Mouse (Mus musculus): ENCODE measurements at regions not wholly inside any gene's neighbourhood (a gene's known extent, or its start where the extent isn't known, plus 50 kb on each side); places are given as distances from the start of the nearest gene placed in this dataset.

DNA sequence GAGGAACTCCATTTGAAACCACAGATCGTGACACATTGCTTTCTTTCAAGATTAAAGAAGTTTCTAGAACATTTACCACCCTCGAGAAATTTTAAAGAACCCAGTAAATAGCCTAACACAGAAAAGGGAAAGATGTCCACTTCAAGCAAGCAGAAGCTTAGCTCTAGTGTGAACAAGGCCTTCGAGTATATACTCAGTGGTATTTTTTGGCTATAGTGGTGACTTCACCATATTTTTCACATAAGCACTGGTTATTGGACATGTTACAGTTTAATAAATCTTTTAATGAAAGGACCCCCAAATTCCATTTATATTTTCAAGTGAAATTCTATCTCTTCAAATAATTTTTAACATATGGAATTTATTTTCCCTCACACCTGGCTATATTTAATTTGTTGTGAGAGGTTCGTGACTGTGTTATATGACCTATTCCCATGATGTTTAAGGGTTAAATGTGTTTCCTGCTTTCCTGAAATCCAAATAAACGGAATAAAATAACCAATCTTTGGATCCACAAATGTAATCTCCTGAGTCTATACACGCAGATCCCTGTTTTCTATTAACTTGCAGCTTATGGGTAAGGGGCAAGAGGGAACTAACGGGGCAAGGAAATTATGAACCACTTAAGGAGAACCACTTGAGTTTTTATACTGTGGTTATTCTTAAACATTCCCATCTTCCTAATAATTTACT is 60.6 kb upstream of the Tas2r134 start:
- ChIA-PET POLR2A (no interaction called here), CTCF (no interaction called here)

DNA sequence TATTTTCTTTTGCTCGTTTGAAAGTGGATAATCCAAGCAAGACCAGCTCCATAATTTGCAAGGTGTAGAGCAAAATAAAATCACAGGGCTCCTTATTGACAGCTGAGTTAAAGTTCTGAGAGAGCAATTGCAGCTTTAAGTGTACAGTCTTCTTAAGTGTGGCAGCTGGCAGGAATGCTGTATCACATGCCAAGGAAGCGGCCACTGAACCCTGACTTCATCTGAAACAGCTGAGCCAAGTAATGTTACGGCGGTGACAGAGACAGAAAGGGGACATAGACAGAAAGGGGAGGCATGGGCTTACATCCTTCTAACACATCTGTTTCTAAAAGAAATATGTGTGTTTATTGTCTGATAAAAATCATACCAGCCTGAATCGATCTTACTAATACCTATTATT is 63.4 kb upstream of the Tas2r134 start:
- POLR2A ChIA-PET = no interaction called here
- CTCF ChIA-PET = no interaction called here

DNA sequence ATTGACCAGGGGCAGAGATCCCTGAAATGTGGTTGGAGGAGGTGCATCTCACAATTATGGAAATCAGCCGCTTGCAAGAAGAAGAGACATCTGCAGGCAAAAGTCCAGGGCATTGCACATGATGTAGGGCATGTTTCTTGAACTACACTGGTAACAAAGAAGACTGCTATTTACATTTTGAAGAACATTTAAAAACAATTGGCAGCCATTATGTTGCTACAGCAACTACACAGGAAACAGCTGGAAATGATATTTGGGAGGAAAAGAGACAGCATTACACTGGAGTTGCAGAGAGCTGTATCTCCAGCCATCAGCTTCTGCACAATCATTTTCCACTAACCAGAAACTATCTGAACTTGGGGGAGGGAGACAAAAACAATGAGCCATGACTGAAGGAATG is 64.1 kb upstream of the Tas2r134 start:
- POLR2A ChIA-PET = no interaction called here
- CTCF ChIA-PET = no interaction called here

DNA sequence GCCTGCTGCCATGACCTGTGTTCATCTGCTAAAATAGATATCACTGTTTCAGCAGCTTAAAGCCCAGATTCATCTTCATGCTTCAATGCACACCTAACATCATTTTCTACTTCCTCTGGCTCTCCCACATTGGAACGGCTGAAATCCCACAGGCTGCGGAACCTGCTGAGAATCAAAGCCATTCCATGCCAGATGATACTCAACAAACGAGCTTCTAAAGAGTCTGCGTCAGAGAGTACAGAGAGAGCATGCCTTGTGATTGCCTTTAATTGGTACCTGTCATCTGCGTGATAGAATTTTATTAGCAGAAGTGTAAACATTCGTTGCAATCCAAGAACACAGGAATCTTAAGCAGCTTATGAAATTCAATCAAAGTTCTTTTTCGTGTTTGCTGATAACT is 76.4 kb upstream of the Tas2r134 start:
- ChIA-PET CTCF (interaction anchor here in 3 of 4 experiments (0.5 to 1.5 kb wide), 4 partner anchors 8 to 1255 kb away, joined by 3 to 4 read pairs (median 4); no protein-coding TSS in a partner anchor), POLR2A (no interaction called here)

DNA sequence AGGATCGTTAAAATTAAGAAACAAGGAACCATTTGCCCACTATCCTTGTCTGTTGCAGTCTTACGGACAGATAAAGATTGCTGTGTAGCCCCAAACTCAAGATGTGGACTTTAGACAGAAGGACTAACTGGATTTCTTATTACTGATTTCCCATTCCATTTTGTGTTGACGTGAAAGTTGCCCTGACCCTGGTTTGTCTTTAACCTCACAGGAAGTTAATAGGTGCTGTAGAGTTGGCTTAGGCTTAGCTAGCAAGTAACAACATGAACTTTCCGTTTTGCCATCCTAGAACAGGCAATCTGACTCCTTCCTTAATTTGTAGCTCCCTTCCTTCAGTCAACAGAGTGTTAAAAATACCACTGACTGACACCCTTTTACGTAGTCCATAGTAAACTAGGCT is 78.2 kb upstream of the Tas2r134 start:
- CTCF ChIA-PET = no interaction called here
- POLR2A ChIA-PET = no interaction called here

DNA sequence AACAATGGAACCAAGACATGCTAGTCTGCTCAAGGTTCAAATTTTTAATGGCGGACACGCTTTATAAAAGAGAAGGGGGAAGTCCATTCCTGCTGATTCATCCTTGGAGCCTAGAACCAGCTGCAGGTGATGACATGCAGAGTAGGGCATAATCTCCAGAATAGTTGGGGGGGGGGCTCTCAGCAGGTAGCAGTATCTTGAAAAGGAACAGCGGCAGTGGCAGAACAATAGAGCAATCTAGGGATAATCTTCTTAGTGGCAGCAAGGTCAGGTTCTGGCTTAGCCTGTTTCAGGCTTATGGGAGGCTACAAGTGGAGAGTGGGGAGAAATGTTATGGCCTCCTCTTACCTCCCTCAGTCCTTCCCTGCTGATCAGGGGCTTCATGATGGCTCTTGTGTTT is 81.1 kb upstream of the Tas2r134 start:
- POLR2A ChIA-PET = no interaction called here
- CTCF ChIA-PET = no interaction called here

DNA sequence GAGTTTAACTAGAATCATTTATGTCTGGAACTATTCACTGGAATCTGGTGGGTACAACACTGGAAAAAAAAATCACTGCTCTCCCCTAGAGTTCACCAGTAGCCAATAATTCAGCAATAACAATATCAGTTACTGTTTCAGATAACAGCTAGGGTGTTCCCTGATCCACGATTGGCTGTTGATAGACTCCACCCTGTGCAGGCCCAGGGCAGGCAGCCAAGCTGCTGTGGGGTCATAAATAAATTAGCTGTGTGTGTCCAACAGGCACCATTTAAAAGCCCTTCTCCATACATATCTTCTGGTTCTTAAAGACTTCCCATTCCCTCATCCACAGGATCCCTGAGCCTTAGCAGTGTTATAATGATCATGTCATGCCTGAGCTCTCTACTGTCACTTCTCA is 83.4 kb upstream of the Tas2r134 start:
- ChIA-PET POLR2A (no interaction called here), CTCF (interaction anchor here in 1 of 4 experiments (0.6 kb wide), 1 partner anchor 279 kb away, joined by 3 read pairs; no protein-coding TSS in a partner anchor)

DNA sequence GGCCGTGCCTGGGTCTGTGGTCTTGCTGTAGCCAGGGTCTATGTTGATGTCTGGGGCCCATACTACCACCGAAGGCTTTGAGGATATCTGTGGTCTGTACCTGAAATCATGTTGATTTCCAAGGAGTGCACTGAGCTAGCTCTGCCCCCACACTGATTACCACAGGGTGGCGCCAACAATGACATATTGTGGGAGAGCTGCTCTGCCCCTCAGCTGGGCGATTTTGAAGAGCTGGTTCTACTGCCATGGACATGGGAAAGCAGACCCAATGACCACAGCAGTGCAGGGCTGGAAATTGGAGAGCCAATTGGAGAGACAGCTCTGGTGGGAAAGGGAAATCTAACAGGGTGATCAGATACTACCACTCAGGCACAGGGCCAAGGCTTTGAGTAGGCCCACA is 85.0 kb upstream of the Tas2r134 start:
- POLR2A ChIA-PET = interaction anchor here in 1 of 4 experiments (0.5 kb wide), 1 partner anchor 288 kb away, joined by 4 read pairs; no protein-coding TSS in a partner anchor

DNA sequence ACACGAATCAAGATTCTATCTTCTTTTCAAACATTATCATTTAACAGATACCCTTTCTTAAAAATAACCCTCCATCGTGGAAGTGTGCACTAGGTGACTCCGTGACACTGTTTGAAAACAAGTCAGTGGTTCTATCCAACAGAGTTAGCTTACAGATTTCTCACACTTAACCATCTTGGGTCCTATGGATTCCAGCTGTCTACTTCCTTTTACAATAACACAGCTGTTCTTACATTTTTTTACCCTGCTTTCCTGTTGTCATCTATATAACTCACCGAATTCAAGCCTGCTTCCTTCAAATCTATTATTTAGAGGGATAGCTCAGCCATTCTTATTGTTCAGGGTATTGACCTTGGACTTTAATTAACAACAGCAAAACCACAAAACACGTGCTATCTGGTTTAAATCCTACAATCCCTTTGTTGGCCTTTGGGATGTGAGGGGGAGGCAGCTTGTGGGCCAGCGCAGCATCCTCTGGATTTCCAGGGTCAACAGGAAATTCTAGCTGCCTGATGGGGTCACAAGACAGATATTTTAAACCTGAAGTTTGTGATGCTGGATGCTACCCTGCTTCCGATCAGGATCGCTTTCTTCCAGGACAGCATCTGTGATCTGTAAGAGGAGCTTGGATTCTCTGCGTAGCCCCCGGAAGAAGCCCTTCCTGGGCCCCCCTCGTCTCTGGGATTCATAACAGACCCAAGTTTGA is 94.4 kb upstream of the Tas2r134 start:
- POLR2A ChIA-PET = interaction anchor here in 2 of 4 experiments (0.6 to 1.2 kb wide), 2 partner anchors 85 to 270 kb away, joined by 3 to 4 read pairs; no protein-coding TSS in a partner anchor
- CTCF ChIA-PET = interaction anchor here in 2 of 4 experiments (1.1 kb wide), 2 partner anchors 9 kb away, joined by 3 read pairs; no protein-coding TSS in a partner anchor

More for the DNA sequence above, 85.0 kb upstream of the Tas2r134 start:
- CTCF ChIA-PET = interaction anchor here (0.6 to 1.7 kb wide), 15 partner anchors 9 to 639 kb away, joined by 3 to 9 read pairs (median 3); no protein-coding TSS in a partner anchor

DNA sequence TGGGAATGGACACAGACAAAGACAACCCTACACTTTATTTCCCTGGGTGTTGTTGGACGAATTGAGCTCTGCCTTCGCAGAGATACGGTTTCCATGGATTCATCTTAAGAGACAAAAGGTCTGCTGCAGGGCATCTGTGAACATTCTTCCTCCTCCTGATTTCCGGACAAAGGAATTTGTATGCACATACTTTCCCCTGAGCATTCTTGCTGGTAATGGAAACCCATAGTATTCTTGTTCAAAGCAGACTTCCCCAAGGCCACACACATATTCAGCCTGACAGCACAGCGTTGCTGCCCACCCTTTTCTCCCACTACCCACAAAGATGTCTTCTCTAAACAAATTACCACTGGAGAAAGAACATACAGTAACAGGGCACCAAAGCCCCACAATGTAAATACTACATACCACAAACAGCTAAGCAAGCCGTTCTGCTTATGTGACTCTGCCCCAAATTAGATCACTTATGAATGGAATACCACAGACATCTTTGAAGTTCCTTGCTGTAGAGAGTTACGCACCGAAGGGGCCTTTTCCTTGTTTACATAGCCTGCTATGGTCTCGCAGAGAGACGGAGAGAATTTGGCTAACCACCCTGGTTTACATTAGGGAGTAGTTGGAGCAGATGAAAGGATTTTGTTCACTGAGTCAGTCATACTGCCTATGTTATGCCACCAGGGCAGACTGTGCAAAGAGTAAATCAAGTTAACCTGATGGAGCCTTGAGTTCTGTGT is 96.0 kb upstream of the Tas2r134 start:
- POLR2A ChIA-PET = interaction anchor here in 2 of 4 experiments (0.7 to 1.4 kb wide), 4 partner anchors 11 to 540 kb away, joined by 3 to 5 read pairs (median 3); no protein-coding TSS in a partner anchor
- CTCF ChIA-PET = interaction anchor here in 2 of 4 experiments (0.6 to 1.1 kb wide), 2 partner anchors 11 to 95 kb away, joined by 3 read pairs; no protein-coding TSS in a partner anchor

DNA sequence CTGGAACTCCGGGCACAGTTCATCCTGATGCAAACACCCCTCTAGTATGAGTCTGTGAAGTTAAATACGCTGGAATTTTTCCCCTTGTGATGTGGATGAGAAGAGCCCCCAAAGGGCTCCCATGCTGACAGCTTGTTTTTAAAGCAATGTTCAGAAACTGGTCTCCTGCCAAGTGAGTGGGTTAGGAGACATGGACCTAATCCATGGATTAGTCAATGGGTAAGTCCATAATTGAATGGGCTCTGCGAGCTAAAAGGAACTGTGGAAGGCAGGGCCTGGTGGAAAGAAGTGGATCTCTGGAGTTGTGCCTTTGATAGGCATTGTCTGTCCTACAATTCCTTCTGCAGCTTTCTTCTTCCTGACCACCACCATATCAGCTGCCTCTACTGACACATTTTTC is 104.5 kb upstream of the Tas2r134 start:
- ChIA-PET CTCF (no interaction called here), POLR2A (interaction anchor here in 1 of 4 experiments (0.6 kb wide), 1 partner anchor 641 kb away, joined by 4 read pairs; no protein-coding TSS in a partner anchor)

DNA sequence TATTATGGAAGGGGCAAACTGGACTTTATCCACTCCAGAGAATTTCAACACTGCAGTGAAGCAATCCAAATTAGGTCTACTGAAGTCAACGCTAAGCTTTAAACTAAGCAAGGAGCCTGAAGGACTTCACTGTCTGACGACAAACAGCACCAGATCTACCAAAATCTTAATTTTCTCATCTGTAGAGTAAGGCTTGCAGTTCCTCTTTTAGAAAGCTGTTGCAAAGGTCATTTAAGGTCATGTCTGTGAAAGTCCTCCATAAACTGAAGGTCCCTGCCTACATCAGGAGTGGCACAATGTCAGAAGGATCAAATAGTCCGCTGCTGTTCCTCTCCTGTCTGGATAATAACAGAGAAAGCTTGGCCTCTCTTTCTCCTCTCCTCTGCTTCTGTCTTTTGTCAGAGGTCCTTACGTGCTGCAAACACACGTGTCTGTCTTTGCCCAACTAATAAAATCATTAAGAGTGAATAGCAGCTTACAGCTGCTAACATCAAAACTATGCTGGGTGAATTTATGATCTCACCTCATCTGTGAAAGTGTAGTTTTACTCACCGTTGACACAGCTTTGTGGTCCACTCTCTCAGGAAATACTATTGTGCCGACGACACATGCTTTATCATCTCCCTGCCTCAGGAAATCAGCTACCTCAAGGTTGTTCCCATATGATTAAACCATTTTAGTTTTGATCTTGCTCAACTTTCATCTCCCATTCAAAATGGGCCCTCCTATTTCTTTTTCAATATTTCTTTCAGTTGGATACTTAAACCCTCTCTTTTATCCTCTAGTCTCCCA is 117.9 kb upstream of the Tas2r134 start:
- ChIA-PET POLR2A (no interaction called here), CTCF (no interaction called here)

DNA sequence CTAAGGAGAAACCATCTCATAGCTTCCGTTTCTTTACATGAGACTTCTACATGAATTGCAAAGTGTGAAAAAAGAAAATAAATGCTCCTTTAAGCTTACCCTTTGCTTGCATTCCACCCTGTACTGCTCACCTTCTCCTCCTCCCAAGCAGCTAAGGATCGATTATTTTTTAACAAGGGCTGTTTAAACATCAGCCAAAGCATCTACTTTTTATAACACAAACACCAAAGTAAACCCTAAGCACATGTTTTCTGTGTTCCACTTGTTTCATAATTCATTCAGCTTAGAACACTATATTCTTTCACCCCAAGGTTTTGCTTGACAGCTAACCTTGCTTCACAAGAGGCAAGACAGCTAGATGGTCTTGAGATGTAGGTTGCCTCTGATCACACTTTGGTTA is 129.4 kb upstream of the Tas2r134 start:
- CTCF ChIA-PET = interaction anchor here in 1 of 4 experiments (0.7 kb wide), 1 partner anchor 1561 kb away, joined by 3 read pairs; no protein-coding TSS in a partner anchor
- POLR2A ChIA-PET = no interaction called here

DNA sequence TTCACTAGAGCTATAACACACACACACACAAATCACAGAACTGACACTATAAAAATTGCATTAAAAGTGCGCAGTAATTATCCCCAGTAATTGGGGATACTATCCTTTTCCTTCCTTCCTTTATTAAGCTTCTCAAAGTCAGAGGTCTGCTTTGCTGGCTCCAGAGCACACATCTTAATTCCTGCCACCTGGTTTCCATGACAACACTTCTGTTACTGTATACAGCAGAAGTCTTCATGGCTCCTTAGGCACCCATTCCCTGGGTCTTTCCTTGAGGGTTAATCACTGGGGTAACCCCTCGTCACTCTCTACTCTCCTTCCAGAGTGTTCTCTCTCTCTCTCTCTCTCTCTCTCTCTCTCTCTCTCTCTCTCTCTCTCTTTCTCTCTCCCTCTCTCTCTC is 153.6 kb upstream of the Tas2r134 start:
- ChIA-PET POLR2A (interaction anchor here in 1 of 4 experiments (0.8 kb wide), 1 partner anchor 136 kb away, joined by 3 read pairs; no protein-coding TSS in a partner anchor), CTCF (no interaction called here)

DNA sequence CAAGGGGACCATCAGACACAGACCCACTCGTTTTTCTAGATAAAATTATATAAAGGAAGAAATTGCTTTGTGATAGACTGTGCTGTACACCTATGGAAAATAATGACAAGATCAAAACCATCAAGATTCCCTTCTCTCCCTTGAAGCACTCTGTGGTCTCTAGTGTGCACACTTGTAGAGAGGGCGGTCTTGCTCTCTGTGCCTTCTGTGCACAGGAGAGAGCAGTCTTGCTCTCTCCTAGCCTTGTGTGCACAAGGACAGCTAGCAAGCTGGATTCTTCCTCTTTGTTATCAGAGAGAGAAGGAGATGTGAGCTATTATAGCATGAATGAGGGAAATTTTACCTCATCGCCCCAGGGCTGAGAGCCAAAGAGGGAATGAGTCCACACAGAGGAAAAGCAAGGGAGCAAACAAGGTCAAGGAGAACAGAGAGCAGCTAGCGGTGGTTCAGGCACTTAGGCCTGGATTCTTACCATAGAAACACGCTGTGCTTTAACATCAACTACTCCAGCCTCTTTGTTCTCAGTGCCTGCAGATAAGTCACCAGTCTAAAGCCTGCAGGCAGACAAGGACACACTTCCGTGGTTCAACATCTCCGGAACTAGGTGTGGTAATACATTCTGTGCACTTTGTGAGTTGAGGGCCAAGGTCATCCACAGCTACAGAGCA is 160.2 kb upstream of the Tas2r134 start:
- ChIA-PET CTCF (interaction anchor here in 2 of 4 experiments (0.6 kb wide), 2 partner anchors 75 to 264 kb away, joined by 3 to 4 read pairs; no protein-coding TSS in a partner anchor), POLR2A (interaction anchor here (0.6 to 2.8 kb wide), 12 partner anchors 10 to 619 kb away, joined by 3 to 21 read pairs (median 4); partner anchors contain the start of genes Nmi (in 1 of the 4) and Rif1 (in 1 of the 4))

DNA sequence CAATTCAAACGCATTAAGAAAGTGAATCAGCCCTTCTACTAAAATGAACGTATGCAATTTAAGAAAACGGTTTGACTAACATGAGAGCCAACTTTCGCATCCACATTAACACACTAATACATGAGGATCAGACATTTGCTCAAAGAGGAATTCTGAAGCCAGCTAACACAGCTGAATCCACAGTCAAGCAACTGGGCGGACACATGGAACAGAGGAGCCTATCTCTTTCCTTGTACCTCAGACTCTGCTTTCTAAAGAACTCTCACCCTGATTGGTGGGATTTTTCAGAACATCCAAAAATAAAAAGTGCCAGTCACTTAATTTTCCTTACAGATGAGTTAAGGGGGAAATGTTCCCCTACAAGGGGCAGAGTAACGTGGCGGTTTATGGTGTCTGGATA is 161.3 kb upstream of the Tas2r134 start:
- ChIA-PET CTCF (no interaction called here), POLR2A (interaction anchor here in 2 of 4 experiments (1.0 to 2.8 kb wide), 3 partner anchors 11 to 18 kb away, joined by 3 to 21 read pairs (median 8); no protein-coding TSS in a partner anchor)

DNA sequence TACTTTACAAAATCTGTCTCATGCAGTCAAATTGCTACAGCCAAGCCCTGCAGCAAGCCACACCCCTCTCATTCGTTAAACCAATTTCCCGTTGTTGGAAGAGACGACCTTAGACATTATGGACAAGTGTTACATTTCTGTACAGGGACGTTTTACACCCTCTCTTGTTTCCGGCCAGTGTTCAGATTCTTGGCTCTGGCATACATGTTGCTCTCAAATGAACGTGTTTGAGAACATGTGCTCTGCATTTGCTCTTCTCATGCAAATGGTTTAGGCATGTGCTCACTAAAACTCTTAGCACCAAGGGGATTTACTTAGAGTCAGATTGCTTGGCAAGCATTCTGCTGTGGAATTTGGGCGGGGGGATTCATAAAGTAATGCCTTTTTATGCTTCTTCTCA is 161.7 kb upstream of the Tas2r134 start:
- POLR2A ChIA-PET = no interaction called here
- CTCF ChIA-PET = no interaction called here

DNA sequence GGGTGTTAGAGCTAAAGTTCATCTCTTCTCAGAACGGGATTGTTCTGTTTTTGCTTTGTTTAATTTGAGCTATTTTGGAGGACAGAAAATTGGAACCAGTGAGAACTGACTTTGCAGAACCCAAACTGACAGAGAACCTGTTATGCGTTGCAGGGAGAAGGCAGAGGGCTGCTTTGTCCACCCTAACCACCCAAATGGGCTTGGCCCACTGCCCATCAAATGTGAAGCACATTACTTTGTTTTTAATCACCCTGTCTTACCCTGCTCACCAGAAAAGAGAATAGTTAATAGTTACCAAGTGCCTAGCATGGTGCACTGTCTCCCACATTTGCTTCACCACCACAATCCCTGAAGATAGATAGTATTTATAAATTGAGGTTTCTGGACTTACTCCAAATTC is 163.0 kb upstream of the Tas2r134 start:
- ChIA-PET CTCF (no interaction called here), POLR2A (no interaction called here)
